Mouse (Mus musculus): ENCODE measurements around the gene Majin.

DNA sequence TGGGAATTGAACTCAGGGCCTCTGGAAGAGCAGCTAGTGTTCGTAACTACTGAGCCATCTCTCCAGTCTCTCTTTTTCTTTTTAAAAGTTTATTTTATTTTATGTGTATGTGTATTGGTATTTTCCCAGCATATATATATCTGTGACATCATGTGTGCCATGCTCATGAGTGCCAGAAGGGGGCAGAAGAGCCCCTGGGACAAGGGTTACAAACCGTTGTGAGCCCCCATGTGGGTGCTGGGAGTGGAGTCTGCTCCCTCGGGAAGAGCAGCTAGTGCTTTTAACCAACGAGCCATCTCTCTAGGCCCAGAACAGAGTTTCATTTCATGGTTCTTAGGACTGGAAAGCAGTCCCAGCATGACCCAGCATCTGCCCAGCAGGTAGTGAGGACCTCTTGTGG lies 17.4 kb upstream of the Majin start:
- no peak for TF ChIP-seq CTCF (IDR thresholded peaks at IDR 0.05; ENCODE audit: extremely low read depth, insufficient read depth, insufficient read length, insufficient replicate concordance)
- TF ChIP-seq POLR2A (IDR thresholded peaks at IDR 0.05; ENCODE audit: low read depth, low read length): no peak

Measured in spleen, adult 2 months (tissue).